Mouse (Mus musculus): ENCODE results near the gene Tmem107. TPM values are rescaled to one million over a fixed set of nuclear protein-coding genes. Genes with fewer than 3 reads are reported as not detected.

Tmem107 gene
- 10 to 100 TPM; 15.2 to 21.0 TPM for total RNA-seq (2021)
- long read RNA-seq, transcript Tmem107-201 (5 exons, 779 nt): major isoform, 8 of 12 reads
- long read RNA-seq, partial matches to known transcripts: 2 of 12 reads
- long read RNA-seq, other reads (novel, unspliced or antisense): 2 of 12 reads

- DNase-seq (ENCODE audit: low spot score in 2 of 2): peak; percentile 90 to 96
Measured at GRCm38 (mm10) chr11:69070590-69071222, at the start of gene Tmem107. Gene Tmem107, plus strand, starts transcription at chr11:69070806.

DNA sequence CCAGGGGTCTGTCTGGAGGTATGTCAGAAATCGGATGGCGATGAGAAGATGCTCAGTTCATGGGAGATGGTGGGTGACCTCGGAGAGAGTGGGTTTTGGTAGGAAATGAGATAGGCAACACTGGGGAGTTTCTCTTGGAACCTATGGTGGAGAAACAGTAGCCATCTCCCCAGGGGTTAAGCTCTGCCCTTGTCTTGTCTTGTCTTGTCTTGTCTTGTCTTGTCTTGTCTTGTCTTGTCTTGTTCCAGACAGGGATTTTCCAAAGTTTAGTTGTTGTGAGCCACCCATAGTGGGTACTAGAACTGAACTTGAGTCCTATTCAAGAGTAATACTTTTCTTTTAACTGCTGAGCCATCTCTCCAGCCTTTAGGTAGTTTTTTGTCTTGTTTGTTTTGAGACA is 44.0 kb upstream of the Tmem107 start:
- no peak for DNase-seq (ENCODE audit: low spot score in 2 of 2)

DNA sequence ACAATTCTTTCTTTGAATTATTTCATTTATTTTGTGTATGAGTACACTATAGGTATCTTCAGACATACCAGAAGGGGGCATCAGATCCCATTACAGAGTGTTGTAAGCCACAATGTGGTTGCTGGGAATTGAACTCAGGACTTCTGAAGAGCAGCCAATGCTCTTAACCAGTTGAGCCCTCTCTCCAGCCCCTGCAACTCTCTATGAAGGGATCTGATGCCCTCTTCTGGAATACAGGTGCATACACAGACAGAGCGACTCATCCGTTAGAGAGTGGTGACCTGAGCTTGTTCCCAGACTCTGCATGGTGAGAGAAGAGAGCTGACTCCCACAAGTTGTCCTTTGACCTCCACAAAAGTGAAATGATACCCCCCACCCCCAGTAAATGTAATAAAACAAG is 41.8 kb upstream of the Tmem107 start:
- DNase-seq (ENCODE audit: low spot score in 2 of 2): no peak

DNA sequence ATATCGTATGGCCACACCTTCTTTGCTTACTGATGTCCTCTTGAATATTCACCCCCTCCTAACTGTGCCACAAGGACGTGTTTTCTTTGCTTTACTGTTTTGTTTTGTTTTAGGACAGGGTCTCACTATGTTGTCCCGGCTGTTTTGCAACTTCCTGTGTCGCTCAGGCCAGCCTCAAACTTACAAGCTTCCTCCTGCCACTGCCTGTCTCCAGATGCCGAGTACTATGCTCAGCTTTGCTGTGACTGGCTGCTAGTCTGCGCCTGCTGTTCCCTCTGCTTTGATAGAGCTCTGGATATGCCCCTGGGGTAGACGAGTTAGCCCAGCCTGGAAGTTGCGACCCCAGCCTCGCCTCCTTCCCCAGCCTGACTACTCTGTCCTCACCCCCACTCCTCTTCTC is 37.1 kb upstream of the Tmem107 start:
- DNase-seq (ENCODE audit: low spot score in 2 of 2): no peak

DNA sequence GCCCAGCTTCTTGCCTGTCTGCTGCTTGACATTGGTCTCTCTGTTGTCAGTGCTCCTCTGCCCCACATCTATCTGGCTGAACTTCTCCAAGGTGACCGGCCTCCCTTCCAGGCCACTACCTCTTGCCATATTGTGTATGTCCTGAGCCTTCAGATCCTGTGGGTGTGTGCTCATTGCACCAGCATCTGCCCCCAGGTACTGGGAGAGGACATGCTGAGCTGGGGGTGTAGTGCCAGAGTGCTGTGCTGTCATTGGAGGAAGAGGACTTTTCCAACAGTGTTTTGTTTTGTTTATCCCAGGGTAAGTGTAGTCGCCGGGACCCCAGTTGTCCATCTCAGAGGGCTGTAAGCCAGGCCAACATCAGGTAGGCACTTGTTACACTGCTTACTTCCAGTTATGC is 36.0 kb upstream of the Tmem107 start:
- no peak for DNase-seq (ENCODE audit: low spot score in 2 of 2)

DNA sequence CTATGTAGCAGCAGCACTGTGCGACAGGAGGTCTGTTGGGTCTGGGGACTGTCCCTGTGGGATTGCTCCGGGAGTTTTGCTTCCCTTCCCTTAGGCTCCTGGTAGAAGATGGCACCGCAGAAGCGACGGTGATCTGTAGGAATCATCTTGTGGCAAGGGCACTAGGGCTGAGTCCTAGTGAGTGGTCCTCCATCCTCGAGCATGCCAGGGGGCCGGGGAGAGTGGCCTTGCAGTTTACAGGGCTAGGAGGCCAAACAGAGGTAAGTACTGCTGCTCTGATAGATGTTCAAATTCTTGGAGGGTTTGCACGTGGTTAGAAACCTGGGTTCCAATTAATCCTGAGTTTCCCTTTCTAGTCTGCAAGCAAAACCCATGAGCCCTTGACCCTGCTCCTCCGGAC is 35.2 kb upstream of the Tmem107 start:
- DNase-seq (ENCODE audit: low spot score in 2 of 2): no peak

DNA sequence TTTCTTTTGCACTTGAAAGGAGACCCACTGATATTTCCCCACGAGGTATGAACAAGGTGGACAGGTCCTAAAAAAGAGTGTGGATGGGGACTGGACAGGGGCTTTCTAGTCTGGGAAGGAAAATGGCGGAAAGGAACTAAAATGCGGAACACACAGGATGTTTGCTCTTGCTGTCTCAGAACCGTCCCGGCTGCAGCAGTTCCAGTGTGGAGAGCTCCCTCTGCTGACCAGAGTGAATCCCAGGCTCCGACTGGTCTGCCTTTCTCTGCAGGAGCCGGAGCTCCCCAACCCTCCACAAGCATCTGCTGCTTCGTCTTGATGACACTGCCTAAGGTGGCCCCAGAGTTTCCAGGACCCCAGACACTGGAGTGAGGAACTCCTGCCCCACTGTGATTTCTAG is 34.8 kb upstream of the Tmem107 start:
- peak; percentile 87 to 96 for DNase-seq (ENCODE audit: low spot score in 2 of 2)

- DNase-seq (ENCODE audit: low spot score in 2 of 2): peak; percentile 82 to 97
Measured at GRCm38 (mm10) chr11:69036486-69037230, 33.9 kb upstream of the Tmem107 start.

GRCm38 (mm10) chr11:69037231-69038061 is 33.2 kb upstream of the Tmem107 start:
- peak; percentile 85 to 95 for DNase-seq (ENCODE audit: low spot score in 2 of 2)

GRCm38 (mm10) chr11:69038173-69038572 is 32.4 kb upstream of the Tmem107 start:
- no peak for DNase-seq (ENCODE audit: low spot score in 2 of 2)

DNA sequence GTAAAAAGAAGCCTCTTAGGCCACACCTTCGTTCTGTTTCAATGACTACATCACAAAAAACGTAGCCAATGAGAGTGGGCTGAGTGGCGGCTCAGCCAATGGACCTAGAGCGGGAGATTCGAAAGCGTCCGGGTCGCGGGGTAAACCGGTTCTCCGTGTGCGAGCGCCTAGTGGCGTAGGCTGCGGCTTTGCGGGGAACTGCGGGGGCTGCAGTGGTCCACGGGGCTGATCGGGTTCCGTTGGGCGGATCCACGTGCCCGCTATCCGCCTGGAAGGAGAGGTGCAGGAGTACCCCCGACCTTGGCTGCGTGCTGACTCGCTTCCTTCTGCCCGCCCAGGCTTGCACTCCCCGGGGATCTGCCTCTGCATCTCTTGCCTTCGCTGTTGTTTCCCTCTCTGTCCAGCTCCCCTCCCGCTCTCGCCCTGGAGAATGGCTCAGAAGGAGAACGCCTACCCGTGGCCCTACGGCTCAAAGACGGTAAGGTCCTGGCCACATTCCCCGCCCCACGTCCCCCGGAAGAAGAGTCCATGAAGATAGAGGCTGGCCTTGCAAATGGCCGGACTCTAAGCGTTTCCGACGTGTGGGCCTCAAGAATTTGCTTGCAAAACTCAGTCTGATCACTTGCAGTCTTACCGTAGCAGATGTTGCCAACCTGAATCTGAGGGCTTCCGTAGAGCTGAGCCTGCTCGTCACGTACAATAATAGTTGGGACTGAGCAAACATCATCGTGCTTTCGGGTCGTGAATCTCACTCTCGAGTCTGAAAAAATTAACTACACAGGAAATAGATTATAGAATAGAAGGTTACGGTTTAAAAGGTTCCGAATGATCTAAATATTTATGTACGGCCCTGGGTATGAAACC is 24.8 kb upstream of the Tmem107 start, which contains the start of gene Aurkb:
Aurkb (plus strand) TSS at position 117 of the 864 bp plus-strand sequence.
- DNase-seq (ENCODE audit: low spot score in 2 of 2): peak; percentile 44 to 73

GRCm38 (mm10) chr11:69046395-69046774 is 24.2 kb upstream of the Tmem107 start:
- no peak for DNase-seq (ENCODE audit: low spot score in 2 of 2)

GRCm38 (mm10) chr11:69047592-69047991 is 23.0 kb upstream of the Tmem107 start:
- DNase-seq (ENCODE audit: low spot score in 2 of 2): no peak

DNA sequence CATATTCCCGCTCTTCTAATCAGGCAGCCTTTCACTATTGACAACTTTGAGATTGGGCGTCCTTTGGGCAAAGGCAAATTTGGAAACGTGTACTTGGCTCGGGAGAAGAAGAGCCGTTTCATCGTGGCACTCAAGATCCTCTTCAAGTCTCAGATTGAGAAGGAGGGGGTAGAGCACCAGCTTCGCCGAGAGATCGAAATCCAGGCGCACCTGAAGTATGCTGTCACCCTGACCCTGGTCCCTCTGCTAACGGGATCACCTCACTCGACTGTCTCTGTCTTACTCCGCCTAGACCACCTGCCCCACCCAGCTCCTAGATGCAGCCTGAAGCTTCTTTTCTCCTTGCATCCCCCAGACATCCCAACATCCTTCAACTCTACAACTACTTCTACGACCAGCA is 22.5 kb upstream of the Tmem107 start:
- no peak for DNase-seq (ENCODE audit: low spot score in 2 of 2)

GRCm38 (mm10) chr11:69050748-69051147 is 19.9 kb upstream of the Tmem107 start:
- DNase-seq (ENCODE audit: low spot score in 2 of 2): no peak

GRCm38 (mm10) chr11:69051771-69052170 is 18.8 kb upstream of the Tmem107 start:
- DNase-seq (ENCODE audit: low spot score in 2 of 2): no peak

GRCm38 (mm10) chr11:69052824-69053421 is 17.7 kb upstream of the Tmem107 start:
- DNase-seq (ENCODE audit: low spot score in 2 of 2): no peak

GRCm38 (mm10) chr11:69053848-69054247 is 16.8 kb upstream of the Tmem107 start:
- no peak for DNase-seq (ENCODE audit: low spot score in 2 of 2)

DNA sequence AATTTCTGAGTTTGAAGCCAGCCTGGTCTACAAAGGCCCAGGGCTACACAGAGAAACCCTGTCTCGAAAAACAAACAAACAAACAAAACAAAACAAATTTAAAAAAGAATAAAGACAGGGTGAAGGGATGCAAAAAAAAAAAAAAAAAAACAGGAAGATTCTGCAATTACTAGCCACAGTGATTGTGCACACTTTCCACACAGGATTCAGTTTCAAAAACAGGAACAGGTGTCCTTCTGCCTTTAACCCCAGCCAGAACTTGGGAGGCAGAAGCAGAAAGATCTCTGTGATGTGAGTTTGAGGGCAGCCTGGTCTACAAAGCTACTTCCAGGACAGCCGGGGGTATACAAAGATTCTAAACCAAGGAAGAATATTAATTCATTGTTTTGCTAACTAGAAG is 12.3 kb upstream of the Tmem107 start:
- DNase-seq (ENCODE audit: low spot score in 2 of 2): no peak

GRCm38 (mm10) chr11:69058729-69059356 is 11.8 kb upstream of the Tmem107 start:
- no peak for DNase-seq (ENCODE audit: low spot score in 2 of 2)
